Mouse (Mus musculus): ENCODE data around the gene Cabp1. TPM values are rescaled to one million over a fixed set of nuclear protein-coding genes. Genes with fewer than 3 reads are reported as not detected.

The Cabp1 gene
- polyA plus RNA-seq, 1 experiment from 2014 or later, result 23.1 TPM

DNA sequence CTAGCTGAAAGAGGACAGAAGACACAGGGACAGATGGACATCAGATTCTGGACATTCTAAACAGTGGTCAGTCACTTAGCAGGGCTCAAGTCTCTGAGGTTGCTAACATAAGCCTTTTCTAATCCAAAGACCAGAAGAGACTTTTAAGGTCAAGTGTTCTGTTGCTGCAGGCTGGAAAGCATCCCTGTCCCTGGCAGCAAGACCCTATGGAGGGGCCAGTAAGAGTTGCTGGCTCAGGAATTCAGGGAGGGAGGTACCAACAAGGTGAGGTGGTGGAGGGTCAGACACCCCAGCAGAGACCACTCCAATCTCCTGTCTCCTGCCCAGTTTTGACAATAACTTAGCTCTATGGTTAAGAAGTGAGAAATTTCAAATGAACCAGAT, 47.4 kb downstream of the Cabp1 start:
- Histone ChIP-seq H3K4me1 (peaks cover 8% of the 10 kb centered on the region), H3K4me2 (no peak overlapping the region), H3K9me3 (replicated peaks) (no peaks in the 10 kb centered on the region), H3K27ac (replicated peaks) (no peak overlapping the region), H3K4me3 (replicated peaks) (no peak overlapping the region), H3K9ac (replicated peaks) (no peak overlapping the region), H3K36me3 (peaks cover 68% of the 10 kb centered on the region), H3K27me3 (replicated peaks) (no peaks in the 10 kb centered on the region)
- ATAC-seq (ENCODE audit: low FRiP score), result no peak

DNA sequence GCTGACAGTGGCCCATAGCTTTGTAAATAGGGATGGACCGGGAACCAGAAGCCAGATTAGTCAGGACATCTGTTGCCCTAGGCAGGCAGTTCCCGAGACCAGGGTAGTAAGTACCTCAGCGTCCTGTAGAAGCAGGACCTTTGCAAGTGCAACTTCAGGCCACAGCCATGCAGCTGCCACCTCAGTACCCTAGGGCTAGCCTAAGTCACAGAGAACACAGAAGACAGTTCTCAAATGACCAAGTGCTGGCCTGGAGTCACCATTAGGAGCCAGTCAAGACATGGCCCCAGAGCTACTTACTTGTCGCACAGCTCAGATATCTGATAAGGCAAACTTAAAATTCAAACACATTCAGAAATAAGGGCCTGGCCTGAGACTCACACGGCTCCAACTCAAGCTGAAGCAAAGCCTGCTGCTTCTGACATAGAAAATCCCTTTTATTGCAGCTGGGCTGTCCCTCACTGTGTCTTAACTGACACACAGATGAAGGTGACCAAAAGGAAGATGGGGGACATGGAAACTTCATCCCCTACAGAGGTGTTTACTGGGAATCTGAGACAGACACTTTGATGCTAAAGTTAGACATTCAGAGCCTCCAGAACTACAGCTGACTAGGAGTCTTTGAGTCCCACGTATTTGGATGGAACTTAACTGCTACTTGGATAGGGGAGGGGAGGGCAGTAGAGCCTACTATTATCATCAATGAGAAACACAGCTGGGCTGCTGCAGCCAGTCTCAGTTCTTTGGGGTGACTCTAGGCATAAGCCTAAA, 48.0 kb downstream of the Cabp1 start:
- no peak overlapping the region for H3K4me2 ChIP-seq
- H3K9ac ChIP-seq (replicated peaks), result no peak overlapping the region
- no peaks in the 10 kb centered on the region for H3K9me3 ChIP-seq (replicated peaks)
- no peak for ATAC-seq (ENCODE audit: low FRiP score)
- H3K36me3 ChIP-seq, result peaks cover 68% of the 10 kb centered on the region
- no peaks in the 10 kb centered on the region for H3K27me3 ChIP-seq (replicated peaks)
- peaks cover 8% of the 10 kb centered on the region for H3K4me1 ChIP-seq
- whole genome bisulfite sequencing, result 88% methylated on average over 6 of the region's 6 CpGs
- H3K4me3 ChIP-seq (replicated peaks), result no peak overlapping the region
- H3K27ac ChIP-seq (replicated peaks), result no peak overlapping the region

GRCm38 (mm10) chr5:115145253-115145968, 48.8 kb downstream of the Cabp1 start:
- Histone ChIP-seq H3K27me3 (replicated peaks) (no peaks in the 10 kb centered on the region), H3K4me1 (peaks cover 8% of the 10 kb centered on the region), H3K4me2 (no peak overlapping the region), H3K9ac (replicated peaks) (no peak overlapping the region), H3K36me3 (peaks cover 61% of the 10 kb centered on the region), H3K4me3 (replicated peaks) (no peak overlapping the region), H3K27ac (replicated peaks) (no peak overlapping the region), H3K9me3 (replicated peaks) (no peaks in the 10 kb centered on the region)
- WGBS, result 70% methylated on average over 11 of the region's 11 CpGs
- ATAC-seq (ENCODE audit: low FRiP score), result no peak

- H3K9me3 ChIP-seq (replicated peaks), result no peaks in the 10 kb centered on the region
- no peaks in the 10 kb centered on the region for H3K27me3 ChIP-seq (replicated peaks)
- no peak overlapping the region for H3K27ac ChIP-seq (replicated peaks)
- no peak overlapping the region for H3K4me3 ChIP-seq (replicated peaks)
- WGBS, result 77% methylated on average over 6 of the region's 6 CpGs
- no peak overlapping the region for H3K9ac ChIP-seq (replicated peaks)
- peaks cover 51% of the 10 kb centered on the region for H3K36me3 ChIP-seq
- H3K4me1 ChIP-seq, result peaks cover 8% of the 10 kb centered on the region
- no peak overlapping the region for H3K4me2 ChIP-seq
- ATAC-seq (ENCODE audit: low FRiP score), result no peak
These were observed 49.7 kb downstream of the Cabp1 start for GRCm38 (mm10) chr5:115144471-115144870.

DNA sequence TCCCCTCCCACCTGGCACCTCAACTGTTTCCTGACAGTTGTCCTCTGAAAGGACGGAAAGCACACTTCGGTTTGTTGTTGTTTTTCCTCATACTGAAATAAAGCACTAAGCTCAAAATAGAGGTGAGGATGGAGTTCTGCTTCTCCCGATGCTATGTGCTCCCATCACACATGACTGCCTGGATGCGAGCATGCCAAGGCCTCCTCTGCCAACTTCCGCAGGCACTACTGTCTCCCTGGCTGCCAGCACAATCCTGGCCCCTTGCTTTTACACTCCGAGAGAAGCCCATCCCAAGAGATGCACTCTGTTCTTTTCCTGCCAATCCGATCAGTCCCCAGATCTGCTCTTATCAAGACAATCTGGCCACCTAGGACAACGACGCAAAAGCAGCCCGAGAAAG, 50.6 kb downstream of the Cabp1 start:
- 78% methylated on average over 10 of the region's 10 CpGs for WGBS
- Histone ChIP-seq H3K4me1 (peaks cover 8% of the 10 kb centered on the region), H3K4me2 (no peak overlapping the region), H3K4me3 (replicated peaks) (no peak overlapping the region), H3K36me3 (peaks cover 44% of the 10 kb centered on the region), H3K27ac (replicated peaks) (peak overlapping the region; percentile 33; the same call in 1 of the 2 replicates), H3K9ac (replicated peaks) (0 out of 2 replicates have a peak overlapping the region, but pooled peaks have one; percentile 10), H3K27me3 (replicated peaks) (no peaks in the 10 kb centered on the region), H3K9me3 (replicated peaks) (no peaks in the 10 kb centered on the region)
- no peak for ATAC-seq (ENCODE audit: low FRiP score)

DNA sequence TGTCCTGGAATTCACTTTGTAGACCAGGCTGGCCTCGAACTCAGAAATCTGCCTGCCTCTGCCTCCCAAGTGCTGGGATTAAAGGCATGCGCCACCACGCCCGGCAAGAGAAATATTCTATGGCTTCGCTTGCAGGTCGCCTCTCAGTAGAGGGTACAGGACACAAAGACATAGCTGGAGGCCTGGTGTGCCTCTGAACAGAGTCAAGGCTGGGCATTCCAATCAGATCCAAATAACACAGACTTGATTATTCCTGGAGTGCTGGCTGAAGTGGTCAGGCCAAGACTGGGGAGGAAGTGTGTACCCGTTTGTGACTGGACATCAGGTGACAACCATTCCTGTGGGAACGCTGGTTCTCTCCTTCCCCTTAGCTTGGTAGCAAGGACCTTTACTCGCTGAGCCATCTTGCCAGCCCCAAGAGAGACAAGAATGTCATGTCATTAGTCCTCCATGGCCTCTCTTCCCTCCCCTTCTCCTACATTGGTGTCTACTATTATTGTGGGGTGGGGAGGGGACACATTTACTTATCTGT, 51.9 kb downstream of the Cabp1 start:
- Histone ChIP-seq H3K4me3 (replicated peaks) (no peak overlapping the region), H3K4me1 (peaks cover 8% of the 10 kb centered on the region), H3K9me3 (replicated peaks) (no peaks in the 10 kb centered on the region), H3K27me3 (replicated peaks) (no peaks in the 10 kb centered on the region), H3K27ac (replicated peaks) (no peak overlapping the region), H3K4me2 (no peak overlapping the region), H3K36me3 (peaks cover 31% of the 10 kb centered on the region), H3K9ac (replicated peaks) (no peak overlapping the region)
- WGBS, result 88% methylated on average over 9 of the region's 9 CpGs
- ATAC-seq (ENCODE audit: low FRiP score), result no peak

GRCm38 (mm10) chr5:115140726-115141125, 53.5 kb downstream of the Cabp1 start:
- no peaks in the 10 kb centered on the region for H3K9me3 ChIP-seq (replicated peaks)
- H3K4me2 ChIP-seq, result no peak overlapping the region
- ATAC-seq (ENCODE audit: low FRiP score), result no peak
- H3K9ac ChIP-seq (replicated peaks), result no peak overlapping the region
- no peak overlapping the region for H3K4me3 ChIP-seq (replicated peaks)
- peaks cover 8% of the 10 kb centered on the region for H3K4me1 ChIP-seq
- H3K27me3 ChIP-seq (replicated peaks), result no peaks in the 10 kb centered on the region
- WGBS, result 83% methylated on average over 3 of the region's 3 CpGs
- no peak overlapping the region for H3K27ac ChIP-seq (replicated peaks)
- H3K36me3 ChIP-seq, result peaks cover 16% of the 10 kb centered on the region

DNA sequence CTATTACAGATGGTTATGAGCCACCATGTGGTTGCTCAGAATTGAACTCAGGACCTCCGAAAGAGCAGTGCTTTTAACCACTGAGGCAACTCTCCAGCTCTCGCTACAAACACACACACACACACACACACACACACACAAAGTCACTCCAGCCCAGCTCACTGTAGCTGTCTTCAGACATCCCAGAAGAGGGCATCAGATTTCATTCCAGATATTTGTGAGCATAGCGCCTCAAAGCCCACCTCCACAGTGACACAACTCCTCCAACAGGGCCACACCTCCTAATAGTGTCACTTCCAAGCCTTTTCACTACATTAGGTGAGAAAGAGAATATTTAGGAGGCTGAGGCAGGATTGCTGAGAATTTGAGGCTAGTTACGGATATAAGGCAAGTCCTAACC, 55.1 kb downstream of the Cabp1 start:
- Histone ChIP-seq H3K4me2 (no peak overlapping the region), H3K9me3 (replicated peaks) (no peaks in the 10 kb centered on the region), H3K27me3 (replicated peaks) (no peaks in the 10 kb centered on the region), H3K4me3 (replicated peaks) (no peak overlapping the region), H3K9ac (replicated peaks) (no peak overlapping the region), H3K27ac (replicated peaks) (no peak overlapping the region), H3K4me1 (peaks cover 10% of the 10 kb centered on the region), H3K36me3 (0 out of 2 replicates have a peak, but pooled peaks cover 3% of the 10 kb centered on the region)
- 81% methylated on average over 4 of the region's 4 CpGs for WGBS
- no peak for ATAC-seq (ENCODE audit: low FRiP score)

GRCm38 (mm10) chr5:115134234-115135165, 59.7 kb downstream of the Cabp1 start, which contains the start of gene Unc119b:
Gene Unc119b (minus strand): TSS chr5:115134975.
- Histone ChIP-seq H3K36me3 (peaks cover 5% of the 10 kb centered on the region), H3K4me1 (peaks cover 28% of the 10 kb centered on the region), H3K4me2 (peak within 1 kb of the TSS; percentile 91), H3K27ac (replicated peaks) (peak within 1 kb of the TSS; percentile 67), H3K9me3 (replicated peaks) (no peaks in the 10 kb centered on the region), H3K9ac (replicated peaks) (peak within 1 kb of the TSS; percentile 79), H3K4me3 (replicated peaks) (peak within 1 kb of the TSS; percentile 83), H3K27me3 (replicated peaks) (no peaks in the 10 kb centered on the region)
- under 1% methylated on average over 78 of the region's 81 CpGs for WGBS
- peak; percentile 96 for ATAC-seq (ENCODE audit: low FRiP score)

GRCm38 (mm10) chr5:115133358-115134066, 60.7 kb downstream of the Cabp1 start:
- Histone ChIP-seq H3K36me3 (peaks cover 14% of the 10 kb centered on the region), H3K9ac (replicated peaks) (peak overlapping the region; percentile 79), H3K9me3 (replicated peaks) (no peaks in the 10 kb centered on the region), H3K4me2 (peak overlapping the region; percentile 91), H3K4me1 (peaks cover 28% of the 10 kb centered on the region), H3K27ac (replicated peaks) (no peak overlapping the region), H3K27me3 (replicated peaks) (no peaks in the 10 kb centered on the region), H3K4me3 (replicated peaks) (peak overlapping the region; percentile 83)
- no peak for ATAC-seq (ENCODE audit: low FRiP score)
- WGBS, result 55% methylated on average over 6 of the region's 6 CpGs

DNA sequence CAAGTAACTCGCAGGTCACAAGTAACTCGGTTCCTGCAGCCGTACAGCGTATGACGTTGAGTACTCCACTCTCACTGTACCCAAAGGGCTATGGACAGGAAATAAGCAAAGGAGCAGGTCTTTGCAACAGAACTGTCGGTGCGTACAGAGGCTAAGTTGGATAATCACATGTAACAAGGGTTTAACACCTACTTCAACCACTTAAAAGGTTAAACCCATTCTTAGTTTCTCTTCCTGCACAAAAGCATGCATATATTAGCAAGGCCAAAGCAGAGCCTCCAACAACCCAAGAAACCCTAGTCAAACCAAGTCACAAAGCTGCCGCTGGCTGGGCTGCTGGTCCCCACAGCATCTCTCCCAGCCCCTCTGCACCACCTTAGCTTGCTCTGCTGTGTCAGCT, 61.7 kb downstream of the Cabp1 start:
- Histone ChIP-seq H3K4me2 (peak overlapping the region; percentile 91), H3K4me1 (peaks cover 28% of the 10 kb centered on the region), H3K27me3 (replicated peaks) (no peaks in the 10 kb centered on the region), H3K4me3 (replicated peaks) (no peak overlapping the region), H3K36me3 (peaks cover 23% of the 10 kb centered on the region), H3K9me3 (replicated peaks) (no peaks in the 10 kb centered on the region), H3K27ac (replicated peaks) (no peak overlapping the region), H3K9ac (replicated peaks) (peak overlapping the region; percentile 26; the same call in 1 of the 2 replicates)
- WGBS, result 96% methylated on average over 8 of the region's 8 CpGs
- no peak for ATAC-seq (ENCODE audit: low FRiP score)
